Mouse (Mus musculus) limb, embryonic 12.5 days (tissue): ENCODE results near the gene Klhl3. TPM values are rescaled to one million over a fixed set of nuclear protein-coding genes. Genes with fewer than 3 reads are reported as not detected.

ENCODE experiments used
- ATAC-seq: fragments of 200-750 bp; cut with Nextera tagmentation; 2 replicates; pipeline ENCODE4 v1.8.0; 2017; ENCODE audit warnings: low read depth, moderate TSS enrichment; ENCODE audit not compliant: insufficient number of reproducible peaks, insufficient read depth, low FRiP score, low TSS enrichment
- H3K27ac ChIP-seq: fragments of 300-500 bp; sonication (generic); 2 replicates; pipeline ENCODE4 v1.5.1; 2016; ENCODE audit warnings: mild to moderate bottlenecking, moderate library complexity
- H3K27me3 ChIP-seq: fragments of 300-500 bp; sonication (generic); 2 replicates; pipeline ENCODE4 v1.6.1; 2016; ENCODE audit warnings: mild to moderate bottlenecking, moderate library complexity
- H3K36me3 ChIP-seq: fragments of 300-500 bp; sonication (generic); 2 replicates; pipeline ENCODE4 v1.6.1; 2016; ENCODE audit warnings: mild to moderate bottlenecking, moderate library complexity
- H3K4me1 ChIP-seq: fragments of 300-500 bp; sonication (generic); replicated peaks from 2 replicates; pipeline ENCODE4 v1.6.1; 2016
- H3K4me2 ChIP-seq: fragments of 300-500 bp; sonication (generic); 2 replicates; pipeline ENCODE4 v1.6.1; 2016; ENCODE audit warnings: mild to moderate bottlenecking, moderate library complexity
- H3K4me3 ChIP-seq: fragments of 300-500 bp; sonication (generic); replicated peaks from 2 replicates; pipeline ENCODE4 v1.5.1; 2016; ENCODE audit warnings: mild to moderate bottlenecking
- H3K9ac ChIP-seq: fragments of 300-500 bp; sonication (generic); replicated peaks from 2 replicates; pipeline ENCODE4 v1.6.1; 2016; ENCODE audit warnings: mild to moderate bottlenecking, moderate library complexity
- H3K9me3 ChIP-seq: fragments of 300-500 bp; sonication (generic); 2 replicates; pipeline ENCODE4 v1.6.1; 2016; ENCODE audit warnings: mild to moderate bottlenecking, moderate library complexity
- WGBS: fragments of 180-500 bp; shearing (Covaris S2); methylation state at CpG from one replicate; pipeline ENCODE4 v1.1.7; 2016; 5-methylcytosine and 5-hydroxymethylcytosine counted together
- polyA plus RNA-seq: library from polyadenylated mRNA; unstranded; fragments of >200 nt; fragmentation: Nextera tagmentation; extraction: Ambion mirVana; gene quantifications from 2 replicates; pipeline ENCODE4 v1.2.1, GENCODE M21; 2016

Klhl3 gene
- polyA plus RNA-seq, 1 experiment from 2014 or later = 4.4 TPM

GRCm38 (mm10) chr13:58124989-58125388, 11.6 kb upstream of the Klhl3 start:
- H3K27me3 ChIP-seq = no peaks in the 10 kb centered on the region
- peak overlapping the region; percentile 75 for H3K4me2 ChIP-seq
- no peak overlapping the region for H3K27ac ChIP-seq
- H3K4me3 ChIP-seq = no peak overlapping the region
- 65% methylated on average over 2 of the region's 2 CpGs for WGBS
- no peaks in the 10 kb centered on the region for H3K9me3 ChIP-seq
- no peak overlapping the region for H3K9ac ChIP-seq
- H3K36me3 ChIP-seq = peaks cover 17% of the 10 kb centered on the region
- H3K4me1 ChIP-seq = peaks cover 27% of the 10 kb centered on the region
- no peak for ATAC-seq

- H3K27ac ChIP-seq = no peak overlapping the region
- H3K27me3 ChIP-seq = no peaks in the 10 kb centered on the region
- H3K9ac ChIP-seq = no peak overlapping the region
- peaks cover 20% of the 10 kb centered on the region for H3K4me1 ChIP-seq
- no peak overlapping the region for H3K4me2 ChIP-seq
- no peak for ATAC-seq
- no peak overlapping the region for H3K4me3 ChIP-seq
- no peaks in the 10 kb centered on the region for H3K9me3 ChIP-seq
- peaks cover 17% of the 10 kb centered on the region for H3K36me3 ChIP-seq
- WGBS = 83% methylated on average over 3 of the region's 3 CpGs
Observed at GRCm38 (mm10) chr13:58124278-58124677, 10.9 kb upstream of the Klhl3 start.

GRCm38 (mm10) chr13:58123381-58123780, 10.0 kb upstream of the Klhl3 start:
- Histone ChIP-seq H3K9ac (no peak overlapping the region), H3K4me2 (no peak overlapping the region), H3K4me1 (peaks cover 20% of the 10 kb centered on the region), H3K36me3 (peaks cover 17% of the 10 kb centered on the region), H3K9me3 (no peaks in the 10 kb centered on the region), H3K4me3 (no peak overlapping the region), H3K27me3 (no peaks in the 10 kb centered on the region), H3K27ac (no peak overlapping the region)
- whole genome bisulfite sequencing = 77% methylated on average over 8 of the region's 8 CpGs
- ATAC-seq = no peak

GRCm38 (mm10) chr13:58122786-58123297, 9.4 kb upstream of the Klhl3 start:
- H3K27ac ChIP-seq = no peak overlapping the region
- no peaks in the 10 kb centered on the region for H3K9me3 ChIP-seq
- no peak overlapping the region for H3K4me2 ChIP-seq
- no peaks in the 10 kb centered on the region for H3K27me3 ChIP-seq
- no peak overlapping the region for H3K4me3 ChIP-seq
- 73% methylated on average over 10 of the region's 10 CpGs for WGBS
- ATAC-seq = no peak
- H3K4me1 ChIP-seq = peaks cover 20% of the 10 kb centered on the region
- peaks cover 17% of the 10 kb centered on the region for H3K36me3 ChIP-seq
- no peak overlapping the region for H3K9ac ChIP-seq

- no peak overlapping the region for H3K4me3 ChIP-seq
- H3K4me2 ChIP-seq = no peak overlapping the region
- no peak for ATAC-seq
- no peaks in the 10 kb centered on the region for H3K9me3 ChIP-seq
- no peak overlapping the region for H3K9ac ChIP-seq
- no peak overlapping the region for H3K27ac ChIP-seq
- 68% methylated on average over 8 of the region's 8 CpGs for WGBS
- peaks cover 21% of the 10 kb centered on the region; the same call in 1 of the 2 replicates for H3K4me1 ChIP-seq
- no peaks in the 10 kb centered on the region for H3K27me3 ChIP-seq
- no peaks in the 10 kb centered on the region for H3K36me3 ChIP-seq
Observed at GRCm38 (mm10) chr13:58117318-58118017, 4.1 kb upstream of the Klhl3 start.

- Histone ChIP-seq H3K36me3 (no peaks in the 10 kb centered on the region), H3K4me3 (no peak overlapping the region), H3K4me1 (peaks cover 28% of the 10 kb centered on the region), H3K27ac (no peak overlapping the region), H3K9ac (no peak overlapping the region), H3K27me3 (no peaks in the 10 kb centered on the region), H3K4me2 (no peak overlapping the region), H3K9me3 (no peaks in the 10 kb centered on the region)
- 83% methylated on average over 2 of the region's 2 CpGs for WGBS
- no peak for ATAC-seq
Observed at GRCm38 (mm10) chr13:58116801-58117200, 3.4 kb upstream of the Klhl3 start.

- H3K4me3 ChIP-seq = no peak overlapping the region
- no peak overlapping the region for H3K4me2 ChIP-seq
- H3K9ac ChIP-seq = no peak overlapping the region
- no peaks in the 10 kb centered on the region for H3K27me3 ChIP-seq
- no peak for ATAC-seq
- peaks cover 34% of the 10 kb centered on the region for H3K4me1 ChIP-seq
- no peaks in the 10 kb centered on the region for H3K36me3 ChIP-seq
- H3K9me3 ChIP-seq = no peaks in the 10 kb centered on the region
- H3K27ac ChIP-seq = no peak overlapping the region
- 33% methylated on average over 13 of the region's 13 CpGs for WGBS
Observed at GRCm38 (mm10) chr13:58115227-58115626, 1.8 kb upstream of the Klhl3 start.

- no peaks in the 10 kb centered on the region for H3K9me3 ChIP-seq
- no peaks in the 10 kb centered on the region for H3K27me3 ChIP-seq
- H3K4me2 ChIP-seq = peak overlapping the region; percentile 83
- WGBS = 19% methylated on average over 11 of the region's 11 CpGs
- no peak for ATAC-seq
- no peaks in the 10 kb centered on the region for H3K36me3 ChIP-seq
- peak overlapping the region; percentile 56 for H3K4me3 ChIP-seq
- H3K9ac ChIP-seq = peak overlapping the region; percentile 70
- H3K27ac ChIP-seq = peak overlapping the region; percentile 88
- H3K4me1 ChIP-seq = peaks cover 34% of the 10 kb centered on the region
Observed at GRCm38 (mm10) chr13:58112601-58113041, 771 bp downstream of the Klhl3 start.

GRCm38 (mm10) chr13:58112191-58112590, 1.2 kb downstream of the Klhl3 start:
- peak overlapping the region; percentile 56 for H3K4me3 ChIP-seq
- 64% methylated on average over 10 of the region's 10 CpGs for WGBS
- no peaks in the 10 kb centered on the region for H3K36me3 ChIP-seq
- no peaks in the 10 kb centered on the region for H3K9me3 ChIP-seq
- H3K27ac ChIP-seq = no peak overlapping the region
- H3K27me3 ChIP-seq = no peaks in the 10 kb centered on the region
- H3K9ac ChIP-seq = peak overlapping the region; percentile 70
- peaks cover 34% of the 10 kb centered on the region for H3K4me1 ChIP-seq
- no peak for ATAC-seq
- peak overlapping the region; percentile 83 for H3K4me2 ChIP-seq

- no peak overlapping the region for H3K4me3 ChIP-seq
- H3K9ac ChIP-seq = 0 out of 2 replicates have a peak overlapping the region, but pooled peaks have one; percentile 70
- H3K27me3 ChIP-seq = no peaks in the 10 kb centered on the region
- 90% methylated on average over 6 of the region's 6 CpGs for WGBS
- ATAC-seq = no peak
- H3K4me1 ChIP-seq = peaks cover 34% of the 10 kb centered on the region
- no peaks in the 10 kb centered on the region for H3K36me3 ChIP-seq
- no peak overlapping the region for H3K27ac ChIP-seq
- H3K4me2 ChIP-seq = peak overlapping the region; percentile 83
- no peaks in the 10 kb centered on the region for H3K9me3 ChIP-seq
Observed at GRCm38 (mm10) chr13:58111306-58111705, 2.1 kb downstream of the Klhl3 start.

GRCm38 (mm10) chr13:58090643-58091042, 22.7 kb downstream of the Klhl3 start:
- H3K4me3 ChIP-seq = no peak overlapping the region
- no peak overlapping the region for H3K4me2 ChIP-seq
- no peaks in the 10 kb centered on the region for H3K9me3 ChIP-seq
- peaks cover 25% of the 10 kb centered on the region; the same call in 1 of the 2 replicates for H3K36me3 ChIP-seq
- no peak overlapping the region for H3K27ac ChIP-seq
- H3K4me1 ChIP-seq = 0 out of 2 replicates have a peak, but pooled peaks cover 5% of the 10 kb centered on the region
- 51% methylated on average over 8 of the region's 8 CpGs for WGBS
- H3K27me3 ChIP-seq = no peaks in the 10 kb centered on the region
- no peak overlapping the region for H3K9ac ChIP-seq
- ATAC-seq = no peak
